ENCODE assay signal across 12 mouse cellular contexts in genomic region chr11:115585573-115586100, GRCm38 (mm10).
"Had no signal": no experiment of that assay in that cellular context is flagged by ENCODE, and none has a peak within 500 bp of the region (broad histone marks: within the 10 kb centered on the region; RNA-seq: fewer than 3 reads in every experiment).

No protein-coding gene starts in this region.

- H3K27me3 ChIP-seq: liver, embryonic 15.5 days; lung, embryonic 15.5 days; neural tube, embryonic 12.5 days; stomach, embryonic 15.5 days had no signal

- H3K4me1 ChIP-seq: limb, embryonic 10.5 days; liver, embryonic 15.5 days; lung, embryonic 15.5 days; neural tube, embryonic 12.5 days; stomach, embryonic 15.5 days had no signal

- H3K9me3 ChIP-seq: limb, embryonic 10.5 days; liver, embryonic 15.5 days; lung, embryonic 15.5 days; neural tube, embryonic 12.5 days; stomach, embryonic 15.5 days had no signal

- H3K9ac ChIP-seq: liver, embryonic 15.5 days; lung, embryonic 15.5 days; neural tube, embryonic 12.5 days; stomach, embryonic 15.5 days had no signal

- H3K4me2 ChIP-seq: liver, embryonic 11.5 days; liver, embryonic 15.5 days; lung, embryonic 15.5 days; neural tube, embryonic 12.5 days; stomach, embryonic 15.5 days had no signal

- DNase-seq: kidney, adult 18-20 months; kidney, postnatal 10 days; midbrain, embryonic 14.5 days; spleen, adult 18-20 months; thymus, postnatal 36 days had no signal

- H3K27ac ChIP-seq: left cerebral cortex, adult 2 months; limb, embryonic 10.5 days; liver, embryonic 15.5 days; lung, embryonic 15.5 days; neural tube, embryonic 12.5 days; stomach, embryonic 15.5 days had no signal

- H3K4me3 ChIP-seq: left cerebral cortex, adult 2 months; limb, embryonic 10.5 days; liver, embryonic 15.5 days; lung, embryonic 15.5 days; neural tube, embryonic 12.5 days; stomach, embryonic 15.5 days had no signal
